Mouse (Mus musculus) heart, embryonic 10.5 days (tissue): ENCODE measurements around the gene Ldlrad3. TPM values are rescaled to one million over a fixed set of nuclear protein-coding genes. Genes with fewer than 3 reads are reported as not detected.

Source experiments
- DNase-seq: peaks from one replicate; pipeline ENCODE4 v3.0.0-alpha.2; 2017; ENCODE audit warnings: low spot score
- H3K27ac ChIP-seq: fragments of 300-500 bp; sonication (generic); 2 replicates; pipeline ENCODE4 v1.5.1; 2016; ENCODE audit warnings: mild to moderate bottlenecking
- H3K27me3 ChIP-seq: fragments of 300-500 bp; sonication (generic); 2 replicates; pipeline ENCODE4 v1.6.1; 2016; ENCODE audit warnings: mild to moderate bottlenecking; ENCODE audit not compliant: poor library complexity, insufficient read depth, severe bottlenecking
- H3K36me3 ChIP-seq: fragments of 300-500 bp; sonication (generic); 2 replicates; pipeline ENCODE4 v1.6.1; 2016; ENCODE audit warnings: mild to moderate bottlenecking, moderate library complexity
- H3K4me1 ChIP-seq: fragments of 300-500 bp; sonication (generic); 2 replicates; pipeline ENCODE4 v1.6.1; 2016; ENCODE audit warnings: mild to moderate bottlenecking
- H3K4me3 ChIP-seq: fragments of 300-500 bp; sonication (generic); 2 replicates; pipeline ENCODE4 v1.5.1; 2016; ENCODE audit warnings: mild to moderate bottlenecking, moderate library complexity
- H3K9me3 ChIP-seq: fragments of 300-500 bp; sonication (generic); 2 replicates; pipeline ENCODE4 v1.6.1; 2016; ENCODE audit warnings: mild to moderate bottlenecking, moderate library complexity
- WGBS: fragments of 180-500 bp; shearing (Covaris S2); methylation state at CpG from one replicate; pipeline ENCODE4 v1.1.7; 2016; 5-methylcytosine and 5-hydroxymethylcytosine counted together
- polyA plus RNA-seq: library from polyadenylated mRNA; unstranded; fragments of >200 nt; fragmentation: Nextera tagmentation; extraction: Ambion mirVana; gene quantifications from 2 replicates; pipeline ENCODE4 v1.2.1, GENCODE M21; 2016

Gene Ldlrad3
- polyA plus RNA-seq, 1 experiment from 2014 or later: 27.5 TPM

GRCm38 (mm10) chr2:102149058-102149457, 37.1 kb downstream of the Ldlrad3 start:
- Histone ChIP-seq H3K4me3 (no peak overlapping the region), H3K36me3 (no peaks in the 10 kb centered on the region), H3K27me3 (no peaks in the 10 kb centered on the region), H3K4me1 (peaks cover 6% of the 10 kb centered on the region; the same call in 1 of the 2 replicates), H3K9me3 (no peaks in the 10 kb centered on the region), H3K27ac (no peak overlapping the region)
- no peak for DNase-seq
- 80% methylated on average over 2 of the region's 2 CpGs for WGBS

- no peak for DNase-seq
- WGBS: 93% methylated on average over 6 of the region's 6 CpGs
- Histone ChIP-seq H3K27ac (no peak overlapping the region), H3K9me3 (no peaks in the 10 kb centered on the region), H3K4me3 (no peak overlapping the region), H3K4me1 (peaks cover 6% of the 10 kb centered on the region; the same call in 1 of the 2 replicates), H3K27me3 (no peaks in the 10 kb centered on the region), H3K36me3 (no peaks in the 10 kb centered on the region)
Observed at GRCm38 (mm10) chr2:102148093-102148492, 38.1 kb downstream of the Ldlrad3 start.

GRCm38 (mm10) chr2:102147561-102147960, 38.6 kb downstream of the Ldlrad3 start:
- Histone ChIP-seq H3K9me3 (no peaks in the 10 kb centered on the region), H3K4me3 (no peak overlapping the region), H3K4me1 (peaks cover 8% of the 10 kb centered on the region), H3K36me3 (no peaks in the 10 kb centered on the region), H3K27me3 (no peaks in the 10 kb centered on the region), H3K27ac (no peak overlapping the region)
- WGBS: 83% methylated on average over 4 of the region's 4 CpGs
- no peak for DNase-seq

- H3K27me3 ChIP-seq: no peaks in the 10 kb centered on the region
- H3K4me3 ChIP-seq: no peak overlapping the region
- peaks cover 6% of the 10 kb centered on the region; the same call in 1 of the 2 replicates for H3K4me1 ChIP-seq
- DNase-seq: no peak
- 88% methylated on average over 8 of the region's 8 CpGs for WGBS
- H3K9me3 ChIP-seq: no peaks in the 10 kb centered on the region
- H3K27ac ChIP-seq: no peak overlapping the region
- no peaks in the 10 kb centered on the region for H3K36me3 ChIP-seq
Observed at GRCm38 (mm10) chr2:102146386-102146785, 39.8 kb downstream of the Ldlrad3 start.

GRCm38 (mm10) chr2:102145036-102145435, 41.1 kb downstream of the Ldlrad3 start:
- Histone ChIP-seq H3K27me3 (no peaks in the 10 kb centered on the region), H3K36me3 (no peaks in the 10 kb centered on the region), H3K4me3 (no peak overlapping the region), H3K27ac (no peak overlapping the region), H3K9me3 (no peaks in the 10 kb centered on the region), H3K4me1 (peaks cover 6% of the 10 kb centered on the region; the same call in 1 of the 2 replicates)
- DNase-seq: no peak
- 81% methylated on average over 3 of the region's 3 CpGs for WGBS

GRCm38 (mm10) chr2:102144311-102144710, 41.9 kb downstream of the Ldlrad3 start:
- peaks cover 6% of the 10 kb centered on the region; the same call in 1 of the 2 replicates for H3K4me1 ChIP-seq
- no peaks in the 10 kb centered on the region for H3K36me3 ChIP-seq
- no peak for DNase-seq
- 90% methylated on average over 1 of the region's 1 CpGs for WGBS
- no peaks in the 10 kb centered on the region for H3K9me3 ChIP-seq
- no peak overlapping the region for H3K4me3 ChIP-seq
- no peaks in the 10 kb centered on the region for H3K27me3 ChIP-seq
- H3K27ac ChIP-seq: no peak overlapping the region

GRCm38 (mm10) chr2:102142654-102143271, 43.4 kb downstream of the Ldlrad3 start:
- no peak for DNase-seq
- Histone ChIP-seq H3K4me1 (peaks cover 9% of the 10 kb centered on the region; the same call in 1 of the 2 replicates), H3K9me3 (no peaks in the 10 kb centered on the region), H3K36me3 (no peaks in the 10 kb centered on the region), H3K27me3 (no peaks in the 10 kb centered on the region), H3K27ac (no peak overlapping the region), H3K4me3 (no peak overlapping the region)
- WGBS: 85% methylated on average over 14 of the region's 14 CpGs

GRCm38 (mm10) chr2:102142197-102142623, 44.0 kb downstream of the Ldlrad3 start:
- H3K27ac ChIP-seq: no peak overlapping the region
- no peak overlapping the region for H3K4me3 ChIP-seq
- H3K4me1 ChIP-seq: peaks cover 9% of the 10 kb centered on the region; the same call in 1 of the 2 replicates
- no peak for DNase-seq
- no peaks in the 10 kb centered on the region for H3K9me3 ChIP-seq
- no peaks in the 10 kb centered on the region for H3K36me3 ChIP-seq
- no peaks in the 10 kb centered on the region for H3K27me3 ChIP-seq
- WGBS: 69% methylated on average over 4 of the region's 4 CpGs

- no peak for DNase-seq
- Histone ChIP-seq H3K4me1 (peaks cover 9% of the 10 kb centered on the region; the same call in 1 of the 2 replicates), H3K9me3 (no peaks in the 10 kb centered on the region), H3K27ac (no peak overlapping the region), H3K4me3 (no peak overlapping the region), H3K36me3 (no peaks in the 10 kb centered on the region), H3K27me3 (no peaks in the 10 kb centered on the region)
- 92% methylated on average over 2 of the region's 2 CpGs for whole genome bisulfite sequencing
Observed at GRCm38 (mm10) chr2:102141199-102141598, 45.0 kb downstream of the Ldlrad3 start.

GRCm38 (mm10) chr2:102137922-102138321, 48.3 kb downstream of the Ldlrad3 start:
- Histone ChIP-seq H3K9me3 (no peaks in the 10 kb centered on the region), H3K36me3 (no peaks in the 10 kb centered on the region), H3K4me3 (no peak overlapping the region), H3K4me1 (peaks cover 14% of the 10 kb centered on the region), H3K27ac (no peak overlapping the region), H3K27me3 (no peaks in the 10 kb centered on the region)
- WGBS: 52% methylated on average over 6 of the region's 6 CpGs
- no peak for DNase-seq

GRCm38 (mm10) chr2:102136184-102136583, 50.0 kb downstream of the Ldlrad3 start:
- H3K4me3 ChIP-seq: no peak overlapping the region
- H3K27me3 ChIP-seq: no peaks in the 10 kb centered on the region
- H3K36me3 ChIP-seq: no peaks in the 10 kb centered on the region
- H3K27ac ChIP-seq: no peak overlapping the region
- H3K4me1 ChIP-seq: peaks cover 18% of the 10 kb centered on the region
- 87% methylated on average over 3 of the region's 3 CpGs for WGBS
- DNase-seq: no peak
- no peaks in the 10 kb centered on the region for H3K9me3 ChIP-seq

- H3K4me1 ChIP-seq: peaks cover 26% of the 10 kb centered on the region
- H3K27me3 ChIP-seq: no peaks in the 10 kb centered on the region
- no peak for DNase-seq
- no peak overlapping the region for H3K27ac ChIP-seq
- H3K9me3 ChIP-seq: no peaks in the 10 kb centered on the region
- H3K36me3 ChIP-seq: no peaks in the 10 kb centered on the region
- WGBS: 83% methylated on average over 9 of the region's 9 CpGs
- no peak overlapping the region for H3K4me3 ChIP-seq
Observed at GRCm38 (mm10) chr2:102134510-102135262, 51.5 kb downstream of the Ldlrad3 start.

GRCm38 (mm10) chr2:102132945-102133558, 53.1 kb downstream of the Ldlrad3 start:
- no peak for DNase-seq
- Histone ChIP-seq H3K4me1 (peaks cover 41% of the 10 kb centered on the region), H3K9me3 (no peaks in the 10 kb centered on the region), H3K4me3 (no peak overlapping the region), H3K27me3 (no peaks in the 10 kb centered on the region), H3K27ac (peak overlapping the region; percentile 47), H3K36me3 (no peaks in the 10 kb centered on the region)
- WGBS: 45% methylated on average over 10 of the region's 10 CpGs
